Mouse (Mus musculus) myocyte (in vitro differentiated cells): ENCODE measurements around the gene Auts2. TPM values are rescaled to one million over a fixed set of nuclear protein-coding genes. Genes with fewer than 3 reads are reported as not detected.

ENCODE experiments used
- H3K27me3 ChIP-seq: one replicate; pipeline ENCODE4 v1.6.1; 2011; ENCODE audit not compliant: control insufficient read depth, insufficient read depth, insufficient read length
- H3K36me3 ChIP-seq: one replicate; pipeline ENCODE4 v1.6.1; 2011; ENCODE audit not compliant: control insufficient read depth, insufficient read depth
- H3K4me2 ChIP-seq: one replicate; pipeline ENCODE4 v1.6.1; 2011; ENCODE audit warnings: low read depth, control low read depth
- H3K4me3 ChIP-seq: one replicate; pipeline ENCODE4 v1.5.1; 2011; ENCODE audit warnings: mild to moderate bottlenecking, control low read depth, moderate library complexity
- H3K79me2 ChIP-seq: one replicate; pipeline ENCODE4 v1.6.1; 2011; ENCODE audit not compliant: control insufficient read depth, insufficient read depth
- H3ac ChIP-seq: one replicate; pipeline ENCODE4 v1.6.1; 2011; ENCODE audit not compliant: control insufficient read depth, insufficient read length
- CEBPB ChIP-seq: IDR thresholded peaks from 2 replicates; pipeline ENCODE4 v1.6.1; 2011; ENCODE audit warnings: mild to moderate bottlenecking, moderate library complexity; ENCODE audit not compliant: poor library complexity, insufficient read depth, severe bottlenecking
- E2F4 ChIP-seq: IDR thresholded peaks from one replicate; pipeline ENCODE4 v1.6.1; 2011; ENCODE audit warnings: mild to moderate bottlenecking, control low read depth, moderate library complexity; ENCODE audit not compliant: insufficient read depth
- MAX ChIP-seq: IDR thresholded peaks from one replicate; pipeline ENCODE4 v1.6.1; 2011; ENCODE audit warnings: low read depth, mild to moderate bottlenecking, control low read depth
- MYOD1 ChIP-seq, 3 experiments: IDR thresholded peaks; one replicate each; pipeline ENCODE4 v1.6.1; 2011; ENCODE audit warnings: control low read depth in 2 of 3, low read depth in 2 of 3, mild to moderate bottlenecking in 2 of 3, moderate library complexity in 1 of 3; ENCODE audit not compliant: insufficient read length in 2 of 3, control insufficient read depth in 1 of 3
- MYOG ChIP-seq, 3 experiments: IDR thresholded peaks; one replicate each; pipeline ENCODE4 v1.6.1; 2011; ENCODE audit warnings: control low read depth in 2 of 3, low read depth in 2 of 3, mild to moderate bottlenecking in 2 of 3; ENCODE audit not compliant: insufficient read length in 2 of 3, control insufficient read depth in 1 of 3, insufficient read depth in 1 of 3
- POLR2A ChIP-seq: IDR thresholded peaks from one replicate; pipeline ENCODE4 v1.6.1; 2011; ENCODE audit warnings: low read depth, mild to moderate bottlenecking, control low read depth, moderate library complexity; ENCODE audit not compliant: insufficient read length
- POLR2AphosphoS2 ChIP-seq: IDR thresholded peaks from one replicate; pipeline ENCODE4 v1.6.1; 2011; ENCODE audit warnings: low read depth, control low read depth; ENCODE audit not compliant: insufficient read length
- REST ChIP-seq: IDR thresholded peaks from one replicate; pipeline ENCODE4 v1.6.1; 2011; ENCODE audit warnings: mild to moderate bottlenecking, control low read depth, moderate library complexity; ENCODE audit not compliant: insufficient read depth, insufficient read length
- SRF ChIP-seq: IDR thresholded peaks from one replicate; pipeline ENCODE4 v1.6.1; 2011; ENCODE audit warnings: low read depth; ENCODE audit not compliant: control insufficient read depth, insufficient read length
- TCF12 ChIP-seq: IDR thresholded peaks from one replicate; pipeline ENCODE4 v1.6.1; 2011; ENCODE audit warnings: mild to moderate bottlenecking, control low read depth; ENCODE audit not compliant: poor library complexity, insufficient read depth, severe bottlenecking
- TCF3 ChIP-seq: IDR thresholded peaks from one replicate; pipeline ENCODE4 v1.6.1; 2011; ENCODE audit warnings: low read depth, control low read depth; ENCODE audit not compliant: insufficient read length
- USF1 ChIP-seq: IDR thresholded peaks from one replicate; pipeline ENCODE4 v1.6.1; 2011; ENCODE audit warnings: low read depth, mild to moderate bottlenecking, control low read depth, moderate library complexity
- polyA plus RNA-seq: library from polyadenylated mRNA; unstranded; fragments of >200 nt; fragmentation: generic; extraction: Trizol; gene quantifications from one replicate; pipeline ENCODE4 v1.2.1, GENCODE M21; 2012; ENCODE audit warnings: missing spikeins

The Auts2 gene
- polyA plus RNA-seq, 1 experiment = 8.0 TPM

DNA sequence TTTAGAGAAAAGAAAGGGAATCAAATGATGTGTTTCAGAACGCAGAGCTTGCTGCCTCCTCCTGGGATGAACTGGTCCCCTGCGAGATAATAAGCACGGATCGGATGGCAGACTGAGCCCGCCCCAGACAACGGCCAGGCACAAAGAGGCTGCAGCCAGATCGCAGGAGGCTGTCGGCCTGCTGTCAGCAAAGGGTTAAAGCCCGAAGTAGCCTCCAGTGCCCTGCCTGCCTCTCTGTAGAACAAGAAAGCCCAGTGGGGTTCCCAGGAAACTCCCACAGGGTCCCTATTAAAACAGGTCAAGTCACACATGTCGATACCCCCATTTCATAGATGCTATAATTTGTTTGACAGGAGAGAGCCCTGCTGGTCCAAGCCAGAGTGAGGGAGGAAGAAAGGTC lies 946.6 kb downstream of the Auts2 start:
- no peak overlapping the region for H3K4me2 ChIP-seq
- no peak overlapping the region for H3ac ChIP-seq
- no peaks in the 10 kb centered on the region for H3K79me2 ChIP-seq
- no peak overlapping the region for H3K4me3 ChIP-seq
- TF ChIP-seq REST (no peak), TCF3 (no peak), MYOD1 (IDR thresholded peaks at IDR 0.05; ENCODE audit: control insufficient read depth in 1 of 3, insufficient read length in 2 of 3, low read depth in 2 of 3) (no peak), TCF12 (no peak), SRF (no peak), CEBPB (no peak), MYOG (IDR thresholded peaks at IDR 0.05; ENCODE audit: control insufficient read depth in 1 of 3, insufficient read depth in 1 of 3, insufficient read length in 2 of 3, low read depth in 2 of 3) (no peak), POLR2A (no peak), POLR2AphosphoS2 (no peak), USF1 (no peak), MAX (no peak), E2F4 (no peak)
- no peaks in the 10 kb centered on the region for H3K27me3 ChIP-seq
- H3K36me3 ChIP-seq = no peaks in the 10 kb centered on the region

DNA sequence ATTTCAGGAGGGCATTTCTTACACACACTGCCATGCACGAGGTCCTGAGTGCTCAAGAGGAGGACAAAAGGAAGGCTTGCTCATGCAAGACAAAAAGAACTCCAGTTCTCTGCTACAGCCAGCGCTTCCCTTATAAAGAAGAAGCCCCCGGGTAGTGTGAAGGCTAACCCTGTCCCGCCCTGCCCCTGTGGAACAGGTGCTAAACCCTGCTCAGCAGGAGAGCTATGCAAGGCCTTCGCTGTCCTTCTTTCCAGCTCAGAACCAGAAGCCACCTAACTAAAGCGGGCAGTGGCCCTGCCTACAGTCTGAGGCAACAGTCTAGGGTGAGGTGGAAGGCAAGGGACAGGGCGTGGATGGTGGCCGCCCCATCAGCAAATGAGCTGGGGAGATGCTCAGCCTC lies 947.4 kb downstream of the Auts2 start:
- no peaks in the 10 kb centered on the region for H3K27me3 ChIP-seq

DNA sequence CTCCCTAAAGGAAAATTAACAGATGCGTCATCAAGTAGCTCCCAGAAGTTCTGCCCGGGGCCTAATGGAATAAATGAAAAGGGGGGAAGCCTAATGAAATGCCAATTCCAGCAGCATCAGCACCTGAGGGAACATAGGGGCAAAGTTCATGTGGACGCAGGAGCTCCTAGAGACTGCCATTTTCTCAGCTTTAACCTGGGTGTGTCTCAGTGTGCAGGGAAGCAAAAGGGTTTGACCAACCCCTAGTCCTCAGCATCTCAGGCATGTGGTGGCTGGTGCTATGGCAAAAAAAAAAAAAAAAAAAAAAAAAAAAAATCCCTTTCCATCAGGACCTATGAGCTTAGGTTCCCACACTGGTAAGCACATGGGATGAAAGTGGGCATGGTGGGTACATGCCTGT lies 948.5 kb downstream of the Auts2 start:
- Histone ChIP-seq H3K79me2 (no peaks in the 10 kb centered on the region), H3ac (no peak overlapping the region), H3K4me2 (no peak overlapping the region), H3K4me3 (no peak overlapping the region), H3K36me3 (no peaks in the 10 kb centered on the region), H3K27me3 (no peaks in the 10 kb centered on the region)
- TF ChIP-seq TCF12 (no peak), MYOG (IDR thresholded peaks at IDR 0.05; ENCODE audit: control insufficient read depth in 1 of 3, insufficient read depth in 1 of 3, insufficient read length in 2 of 3, low read depth in 2 of 3) (no peak), MAX (no peak), CEBPB (no peak), TCF3 (no peak), E2F4 (no peak), MYOD1 (IDR thresholded peaks at IDR 0.05; ENCODE audit: control insufficient read depth in 1 of 3, insufficient read length in 2 of 3, low read depth in 2 of 3) (no peak), POLR2AphosphoS2 (no peak), REST (no peak), SRF (no peak), POLR2A (no peak), USF1 (no peak)

More for the DNA sequence above, 947.4 kb downstream of the Auts2 start:
- H3K79me2 ChIP-seq = no peaks in the 10 kb centered on the region
- no peak overlapping the region for H3K4me3 ChIP-seq
- no peaks in the 10 kb centered on the region for H3K36me3 ChIP-seq
- TF ChIP-seq POLR2AphosphoS2 = no peak
- TF ChIP-seq MAX = no peak
- TF ChIP-seq MYOD1 (IDR thresholded peaks at IDR 0.05; ENCODE audit: control insufficient read depth in 1 of 3, insufficient read length in 2 of 3, low read depth in 2 of 3) = peak in 1 of 3 experiments; percentile 3
- TF ChIP-seq USF1 = no peak
- no peak for TF ChIP-seq TCF3
- H3K4me2 ChIP-seq = no peak overlapping the region
- no peak overlapping the region for H3ac ChIP-seq

DNA sequence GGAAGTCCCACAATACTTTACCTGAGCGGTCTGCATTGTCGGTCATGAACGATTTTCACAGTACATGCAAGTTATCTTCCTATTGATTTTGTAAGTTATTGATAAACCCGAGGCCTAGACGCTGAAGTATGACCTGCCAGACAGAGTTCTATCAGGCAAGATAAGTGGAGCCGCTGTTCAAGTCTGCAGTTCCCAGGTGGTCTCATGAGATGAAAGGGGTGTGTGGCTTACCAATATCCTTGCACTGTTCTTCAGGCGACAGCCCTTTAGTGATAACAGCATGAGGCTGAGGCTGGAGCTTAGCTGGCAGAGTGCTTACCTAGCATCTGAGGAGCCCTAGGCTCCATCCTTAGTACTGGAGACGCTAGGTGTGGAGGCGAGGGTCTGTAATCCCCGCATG lies 949.9 kb downstream of the Auts2 start:
- Histone ChIP-seq H3K4me2 (no peak overlapping the region), H3K36me3 (no peaks in the 10 kb centered on the region), H3K4me3 (no peak overlapping the region), H3ac (no peak overlapping the region), H3K79me2 (no peaks in the 10 kb centered on the region), H3K27me3 (no peaks in the 10 kb centered on the region)
- no peak for TF ChIP-seq POLR2A

DNA sequence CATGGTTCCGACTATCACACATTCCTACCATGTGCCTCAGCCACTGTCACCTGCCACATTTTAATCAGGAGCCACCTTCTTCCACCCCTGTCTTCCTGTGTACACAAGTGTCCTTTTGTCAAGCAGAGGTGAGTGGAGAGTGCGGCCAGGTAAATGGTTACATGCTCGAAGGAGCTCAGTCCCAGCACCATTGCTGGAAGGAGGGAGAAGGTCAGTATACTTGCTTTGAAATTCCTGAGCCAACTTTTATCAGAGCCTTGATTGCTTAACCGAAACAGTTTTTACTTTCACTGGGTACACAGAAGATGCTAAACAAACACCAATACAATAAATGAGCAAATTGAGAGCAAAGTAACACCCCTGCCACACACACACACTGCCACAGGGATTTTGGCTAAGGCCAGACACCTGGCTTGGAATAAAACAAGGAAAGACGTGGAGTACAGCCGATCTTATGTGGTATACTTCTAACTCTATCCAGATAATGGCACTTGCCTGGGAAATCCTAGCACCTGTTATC lies 953.1 kb downstream of the Auts2 start:
- no peak overlapping the region for H3K4me3 ChIP-seq
- no peaks in the 10 kb centered on the region for H3K27me3 ChIP-seq
- no peaks in the 10 kb centered on the region for H3K79me2 ChIP-seq
- no peak overlapping the region for H3K4me2 ChIP-seq
- H3K36me3 ChIP-seq = no peaks in the 10 kb centered on the region
- TF ChIP-seq MAX (no peak), REST (no peak), CEBPB (no peak)
- H3ac ChIP-seq = no peak overlapping the region

DNA sequence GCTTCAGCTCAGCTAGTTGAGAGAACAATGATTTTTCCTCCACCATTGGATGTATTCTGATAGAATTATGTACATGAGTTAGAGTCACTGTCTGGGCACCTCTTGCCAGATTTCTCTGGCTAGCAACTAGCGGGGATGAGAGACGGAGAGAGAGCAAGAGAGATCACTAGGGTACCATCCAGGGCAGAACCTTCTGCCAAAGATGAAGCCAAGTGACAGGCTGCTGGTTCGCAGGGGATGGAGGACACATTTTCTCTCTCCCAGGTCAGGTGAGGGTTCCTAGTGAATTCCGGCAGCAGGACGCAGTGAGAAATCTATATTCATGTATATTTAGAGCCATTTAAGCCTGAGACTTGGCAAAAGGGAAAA lies 956.8 kb downstream of the Auts2 start:
- H3ac ChIP-seq = no peak overlapping the region
- H3K4me2 ChIP-seq = no peak overlapping the region
- no peaks in the 10 kb centered on the region for H3K36me3 ChIP-seq
- H3K27me3 ChIP-seq = no peaks in the 10 kb centered on the region
- TF ChIP-seq POLR2A (no peak), MYOG (IDR thresholded peaks at IDR 0.05; ENCODE audit: control insufficient read depth in 1 of 3, insufficient read depth in 1 of 3, insufficient read length in 2 of 3, low read depth in 2 of 3) (no peak), E2F4 (no peak), TCF12 (no peak), SRF (no peak), POLR2AphosphoS2 (no peak), MYOD1 (IDR thresholded peaks at IDR 0.05; ENCODE audit: control insufficient read depth in 1 of 3, insufficient read length in 2 of 3, low read depth in 2 of 3) (no peak), REST (no peak), CEBPB (no peak), MAX (no peak), TCF3 (no peak), USF1 (no peak)
- no peak overlapping the region for H3K4me3 ChIP-seq
- H3K79me2 ChIP-seq = no peaks in the 10 kb centered on the region
